Mouse (Mus musculus): ENCODE data around the gene Ntn1.

- TF ChIP-seq POLR2A (IDR thresholded peaks at IDR 0.05; ENCODE audit: low read depth, low read length) (no peak), CTCF (conservative IDR thresholded peaks at IDR 0.05; ENCODE audit: insufficient read depth, insufficient read length, low read depth, low read length) (no peak)
Observed at GRCm38 (mm10) chr11:68176550-68176949, 224.1 kb downstream of the Ntn1 start.

Measured in kidney, adult 2 months (tissue).